Mouse (Mus musculus) ES-E14 (cell line): ENCODE measurements around the gene Vars.

Source experiments
- MAFK ChIP-seq: IDR thresholded peaks from 2 replicates; pipeline ENCODE4 v1.6.1; 2014; ENCODE audit warnings: mild to moderate bottlenecking, low read depth, low read length, inconsistent platforms; ENCODE audit not compliant: insufficient read depth
- ZC3H11A ChIP-seq: IDR thresholded peaks from 2 replicates; pipeline ENCODE4 v1.6.1; 2012; ENCODE audit warnings: low read depth, mild to moderate bottlenecking, inconsistent platforms, low read length, borderline replicate concordance
- ZNF384 ChIP-seq: IDR thresholded peaks from 2 replicates; pipeline ENCODE4 v1.6.1; 2012; ENCODE audit warnings: low read depth, low read length, inconsistent platforms

- TF ChIP-seq ZC3H11A, result no peak
- no peak for TF ChIP-seq MAFK
- TF ChIP-seq ZNF384, result no peak
Measured at GRCm38 (mm10) chr17:35034896-35035295, 34.1 kb downstream of the Vars start.
